Mouse (Mus musculus): ENCODE measurements around the gene Cltb.

- TF ChIP-seq CTCF (IDR thresholded peaks at IDR 0.05; ENCODE audit: borderline replicate concordance, extremely low read depth, insufficient read depth, insufficient read length) (no peak), POLR2A (IDR thresholded peaks at IDR 0.05; ENCODE audit: borderline replicate concordance, extremely low read depth, insufficient read depth, insufficient read length, poor library complexity, severe bottlenecking) (no peak)
Measured at GRCm38 (mm10) chr13:54616998-54617397, 5.9 kb upstream of the Cltb start.

All from brain, embryonic 14.5 days (tissue).